Mouse (Mus musculus) frontal cortex, postnatal 10 days (tissue): ENCODE results near the gene Lrp10.
A peak's percentile ranks its signal among the peaks of the same experiment; 100 is the strongest.

Source experiments
- DNase-seq, 2 experiments: peaks; one replicate each; pipeline ENCODE4 v3.0.0; 2022; ENCODE audit warnings: low spot score in 2 of 2, mixed read lengths in 1 of 2

The Lrp10 gene

GRCm38 (mm10) chr14:54475941-54476844 is 12.3 kb downstream of the Lrp10 start, which contains the start of gene Rem2:
Gene Rem2, plus strand, starts transcription at chr14:54476100.
- DNase-seq, result peak; percentile 53 to 66

- DNase-seq, result no peak
Observed at GRCm38 (mm10) chr14:54477172-54477909, 13.4 kb downstream of the Lrp10 start.

DNA sequence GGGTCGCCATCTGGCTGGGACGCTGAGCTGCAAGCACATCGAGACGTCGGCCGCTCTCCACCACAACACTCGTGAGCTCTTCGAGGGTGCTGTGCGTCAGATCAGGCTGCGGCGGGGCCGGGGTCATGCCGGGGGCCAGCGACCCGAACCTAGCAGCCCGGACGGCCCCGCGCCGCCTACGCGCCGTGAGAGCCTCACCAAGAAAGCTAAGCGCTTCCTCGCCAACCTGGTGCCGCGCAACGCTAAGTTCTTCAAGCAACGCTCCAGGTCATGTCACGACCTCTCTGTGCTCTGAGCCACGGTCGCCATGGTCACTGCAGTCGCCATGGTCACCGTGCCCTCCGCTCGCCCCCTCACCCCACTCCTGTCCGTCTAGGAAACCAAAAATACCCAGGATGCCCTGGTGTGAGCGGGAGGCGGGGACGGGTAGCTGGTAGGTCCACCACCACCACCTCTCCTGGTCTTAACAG is 15.5 kb downstream of the Lrp10 start:
- no peak for DNase-seq

GRCm38 (mm10) chr14:54480673-54481072 is 16.7 kb downstream of the Lrp10 start:
- no peak for DNase-seq

- DNase-seq, result no peak
Observed at GRCm38 (mm10) chr14:54481402-54481801, 17.5 kb downstream of the Lrp10 start.

GRCm38 (mm10) chr14:54482498-54482897 is 18.6 kb downstream of the Lrp10 start:
- DNase-seq, result no peak

DNA sequence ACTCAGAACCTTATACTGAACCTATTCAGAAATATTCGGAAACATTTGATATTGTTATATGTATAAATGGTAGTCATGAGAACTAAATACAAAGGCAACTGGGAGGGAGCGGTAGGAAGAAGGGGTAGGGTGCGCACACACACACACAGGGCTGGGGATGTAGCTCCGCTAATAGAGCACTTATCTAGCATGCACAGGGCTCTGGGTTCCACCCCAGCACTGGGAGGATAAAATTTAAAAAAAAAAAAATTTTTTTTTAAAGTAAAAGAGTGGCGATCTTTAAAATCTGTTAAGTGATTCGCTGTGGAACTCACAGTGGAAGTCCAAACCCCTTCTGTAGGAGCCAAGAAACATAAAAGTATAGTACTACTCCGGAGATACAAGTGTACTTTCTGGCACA is 22.0 kb downstream of the Lrp10 start:
- DNase-seq, result no peak

DNA sequence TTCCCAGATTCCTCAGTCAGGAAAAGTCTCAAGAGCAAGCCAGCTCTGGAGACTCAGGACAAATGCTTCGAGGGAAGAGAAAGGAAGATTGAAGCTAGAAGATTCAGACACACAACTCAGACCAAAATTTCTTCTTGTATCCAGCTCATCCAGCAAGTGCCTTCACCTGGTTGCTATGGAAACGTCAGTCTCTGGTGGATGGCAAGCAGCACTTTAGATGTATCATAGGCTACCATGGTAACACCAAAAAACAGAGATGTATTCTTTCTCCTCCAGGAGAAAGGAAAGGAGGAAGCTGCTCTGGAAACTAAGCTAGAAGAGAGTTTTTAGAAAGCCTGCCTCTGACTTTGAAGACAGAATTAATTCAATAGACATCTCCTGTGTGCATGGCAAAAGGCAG is 23.8 kb downstream of the Lrp10 start:
- DNase-seq, result no peak

- DNase-seq, result no peak
Observed at GRCm38 (mm10) chr14:54488350-54488749, 24.4 kb downstream of the Lrp10 start.

DNA sequence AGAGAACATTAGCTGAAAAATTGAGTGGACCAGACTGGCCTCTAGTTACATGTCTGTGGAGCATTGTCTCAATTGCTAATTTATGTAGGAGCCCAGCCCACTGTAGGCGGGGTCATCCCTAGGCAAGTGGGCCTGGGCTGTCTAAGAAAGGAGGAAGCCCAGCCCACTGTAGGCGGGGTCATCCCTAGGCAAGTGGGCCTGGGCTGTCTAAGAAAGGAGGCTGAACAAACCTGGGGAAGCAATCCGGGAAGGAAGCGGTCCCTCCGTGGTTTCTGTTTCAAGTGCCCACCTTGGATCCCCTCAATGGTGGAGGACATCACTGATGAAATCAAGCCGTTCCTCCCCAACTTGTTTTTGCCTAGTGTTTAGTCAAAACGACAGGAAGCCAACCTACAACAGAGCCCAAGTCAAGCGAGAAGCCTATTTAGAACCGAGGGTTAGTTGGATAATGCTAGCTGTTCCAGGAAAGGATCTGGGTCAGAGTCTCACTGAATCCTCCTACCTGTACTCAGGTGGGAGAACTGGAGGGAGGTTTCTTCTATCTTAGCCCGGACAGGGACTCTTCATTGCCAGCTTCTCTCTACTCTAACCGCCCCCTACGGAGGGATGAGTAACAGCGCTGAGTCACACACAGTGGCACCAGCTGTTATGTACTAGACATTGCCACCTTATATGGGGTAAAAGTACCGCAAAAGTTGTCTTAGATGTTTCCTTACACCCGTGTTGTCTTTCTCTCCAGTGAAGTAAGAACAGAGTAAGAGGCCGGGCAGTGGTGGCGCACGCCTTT is 28.6 kb downstream of the Lrp10 start:
- DNase-seq, result no peak

DNA sequence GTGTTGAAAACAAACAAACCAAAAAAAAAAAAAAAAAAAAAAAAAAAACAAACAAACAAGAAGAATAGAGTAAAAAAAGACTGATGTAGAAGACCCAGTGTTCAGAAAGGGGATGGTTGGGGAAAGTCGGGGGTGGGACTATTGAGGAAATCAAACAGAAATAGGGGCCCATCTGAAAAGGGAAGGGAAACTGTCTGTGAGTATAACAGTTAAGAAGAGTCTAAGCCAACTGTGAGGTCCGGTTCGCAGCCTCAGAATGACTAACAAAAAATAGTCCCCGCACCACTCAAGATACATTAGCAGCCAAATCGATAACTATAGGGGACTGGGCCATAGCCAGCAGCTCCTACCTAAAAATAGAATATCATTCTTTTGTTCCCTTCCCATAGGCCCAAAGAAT is 29.3 kb downstream of the Lrp10 start:
- no peak for DNase-seq

- DNase-seq, result peak in 1 of 2 experiments; percentile 48
Observed at GRCm38 (mm10) chr14:54494234-54494633, 30.3 kb downstream of the Lrp10 start.

- no peak for DNase-seq
Observed at GRCm38 (mm10) chr14:54496706-54497105, 32.8 kb downstream of the Lrp10 start.

DNA sequence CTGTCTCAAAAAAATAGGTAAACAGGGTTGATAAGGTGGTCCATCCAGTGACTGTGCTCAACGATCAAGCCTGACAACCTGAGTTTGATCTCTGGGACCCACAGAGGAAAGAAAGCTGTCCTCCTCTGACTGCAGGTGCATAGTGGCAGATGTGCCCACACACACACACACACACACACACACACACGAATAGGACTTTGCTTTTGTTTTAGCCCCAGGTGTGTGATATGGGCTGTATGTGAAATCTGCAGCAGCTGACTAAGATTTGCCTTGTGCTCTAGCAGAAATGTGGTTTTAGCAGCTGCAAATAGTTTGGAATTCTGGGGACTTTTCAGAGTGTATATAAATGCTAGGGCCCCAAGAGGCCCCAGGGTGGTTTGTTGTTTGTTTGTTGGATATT is 35.4 kb downstream of the Lrp10 start:
- DNase-seq, result no peak

- no peak for DNase-seq
Observed at GRCm38 (mm10) chr14:54501365-54501764, 37.4 kb downstream of the Lrp10 start.

DNA sequence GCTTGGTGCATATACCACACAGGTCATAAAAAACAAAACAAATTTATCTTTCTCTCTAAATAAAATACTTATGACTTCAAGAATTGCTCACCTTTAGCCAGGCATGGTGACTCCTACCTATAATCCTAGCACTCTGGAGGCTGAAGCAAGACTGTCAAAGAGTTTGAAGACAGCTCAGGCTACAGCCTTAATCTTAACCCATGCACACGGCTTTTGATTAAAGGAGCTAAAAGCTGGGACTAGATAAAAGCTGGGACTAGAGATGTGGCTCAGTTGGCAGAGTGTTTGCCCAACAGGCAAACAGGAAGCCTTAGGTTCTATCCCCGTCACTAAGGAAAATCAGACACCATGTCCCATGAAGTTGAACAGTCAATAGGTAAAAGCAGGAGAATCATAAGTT is 39.2 kb downstream of the Lrp10 start:
- DNase-seq, result no peak

DNA sequence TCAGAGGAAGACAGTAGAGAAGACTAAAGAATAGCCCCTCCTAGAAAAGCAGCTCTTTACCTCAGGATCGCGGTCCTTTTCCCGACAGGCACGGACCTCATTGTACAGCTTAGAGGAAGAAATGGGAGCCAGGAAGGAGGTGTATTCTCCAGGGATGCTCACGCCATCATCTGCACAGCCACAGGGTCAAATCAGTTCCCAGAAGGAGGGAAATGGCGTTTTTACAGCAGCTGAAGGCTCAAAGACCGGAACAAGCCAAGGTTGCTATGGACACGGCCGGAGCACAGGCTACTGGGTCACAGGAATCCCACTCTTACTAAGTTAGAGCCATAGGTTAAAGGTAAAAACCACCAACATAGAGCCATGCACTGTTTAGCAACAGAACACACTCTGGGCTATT is 45.8 kb downstream of the Lrp10 start:
- DNase-seq, result no peak

- DNase-seq, result no peak
Observed at GRCm38 (mm10) chr14:54516710-54517310, 52.9 kb downstream of the Lrp10 start.
